Mouse (Mus musculus) layer of hippocampus, postnatal 36 days (tissue): ENCODE data around the gene Bend7. TPM values are rescaled to one million over a fixed set of nuclear protein-coding genes. Genes with fewer than 3 reads are reported as not detected.

ENCODE experiments used
- DNase-seq, 2 experiments: peaks; one replicate each; pipeline ENCODE4 v3.0.0; 2022
- total RNA-seq, 2 experiments: library from RNA; stranded (reverse); gene quantifications; 2 replicates each; pipeline ENCODE4 v1.2.3; 2021

Bend7 gene
- total RNA-seq, 2 experiments from 2014 or later, result 1.4 to 1.8 TPM

GRCm38 (mm10) chr2:4782809-4783641 is 65.4 kb downstream of the Bend7 start:
- DNase-seq, result no peak

- DNase-seq, result no peak
These were observed 66.4 kb downstream of the Bend7 start for GRCm38 (mm10) chr2:4784012-4784411.

- no peak for DNase-seq
These were observed 67.4 kb downstream of the Bend7 start for GRCm38 (mm10) chr2:4785016-4785415.

DNA sequence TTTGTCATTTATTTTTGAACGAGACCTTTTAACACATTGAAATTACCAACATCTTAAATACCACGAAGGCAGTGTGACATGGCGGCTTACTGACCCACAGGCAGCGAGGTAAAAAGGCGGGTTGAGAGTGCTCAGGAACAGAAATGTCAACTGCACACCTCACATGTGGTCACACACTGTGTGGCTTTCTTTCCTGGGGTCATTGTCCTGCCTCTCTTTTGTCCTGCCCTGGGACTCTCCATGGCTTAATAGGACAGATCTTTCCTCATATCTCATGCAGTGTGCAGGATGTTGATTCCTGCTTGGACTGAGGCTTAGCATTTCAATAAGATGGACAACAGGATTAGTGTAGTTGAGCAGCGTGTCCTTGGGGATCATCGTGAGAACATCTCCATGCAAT is 69.6 kb downstream of the Bend7 start:
- no peak for DNase-seq

GRCm38 (mm10) chr2:4791646-4792045 is 74.0 kb downstream of the Bend7 start:
- DNase-seq, result no peak

DNA sequence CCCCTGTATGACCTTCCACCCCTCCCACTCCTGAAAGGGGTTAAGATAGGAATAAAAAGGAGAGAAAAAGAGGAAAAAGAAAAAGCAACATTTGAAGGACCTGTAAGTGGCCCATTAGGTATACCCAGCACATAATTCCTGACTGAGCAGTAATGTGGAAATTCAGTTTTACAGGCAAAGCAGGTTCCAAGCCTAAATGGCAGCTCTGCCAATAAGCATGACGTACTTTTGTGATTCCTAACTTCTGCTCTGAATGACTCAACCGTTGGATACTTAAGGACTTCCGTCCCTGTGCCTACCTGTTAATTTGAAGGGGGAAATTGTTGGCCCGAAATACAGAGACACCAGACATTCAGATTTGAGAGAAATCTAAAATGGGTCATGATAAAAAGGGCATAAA is 74.9 kb downstream of the Bend7 start:
- no peak for DNase-seq

DNA sequence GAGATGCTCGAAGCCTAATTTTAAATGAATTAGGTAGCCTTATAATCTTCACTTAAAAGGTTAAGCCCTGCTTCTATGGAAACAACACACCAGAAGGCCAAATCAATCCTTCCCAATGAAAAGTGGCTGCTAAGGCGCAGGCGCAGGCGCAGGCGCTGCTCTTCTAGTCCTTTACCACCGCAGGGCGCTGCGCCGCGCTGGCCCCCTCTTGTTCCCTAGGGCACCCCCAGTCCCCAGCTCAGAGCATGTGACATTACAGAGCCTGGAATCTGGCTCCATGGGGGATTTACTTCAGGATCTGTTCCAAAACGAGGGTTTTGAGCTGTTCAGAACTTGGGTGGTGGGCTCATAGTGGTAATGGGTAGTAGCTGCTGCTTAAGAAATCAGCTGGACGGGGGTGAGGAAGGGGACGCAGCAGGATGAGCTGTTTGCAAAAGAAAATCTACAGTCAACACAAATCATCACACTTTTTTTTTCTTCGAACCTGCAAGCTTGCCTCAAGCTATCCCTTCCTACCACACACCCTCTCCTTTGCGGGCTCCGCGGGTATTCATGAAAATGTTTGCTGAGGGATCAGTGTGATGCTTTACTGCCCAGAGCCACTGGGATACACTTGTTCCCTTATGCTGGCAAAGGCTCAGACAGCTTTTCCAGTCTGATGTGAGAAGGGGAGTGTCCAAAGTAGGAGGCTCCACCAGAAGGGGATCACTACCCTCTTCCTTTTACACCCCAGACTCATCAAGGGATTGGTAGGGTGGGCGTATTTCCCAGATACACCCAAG is 85.0 kb downstream of the Bend7 start:
- no peak for DNase-seq

DNA sequence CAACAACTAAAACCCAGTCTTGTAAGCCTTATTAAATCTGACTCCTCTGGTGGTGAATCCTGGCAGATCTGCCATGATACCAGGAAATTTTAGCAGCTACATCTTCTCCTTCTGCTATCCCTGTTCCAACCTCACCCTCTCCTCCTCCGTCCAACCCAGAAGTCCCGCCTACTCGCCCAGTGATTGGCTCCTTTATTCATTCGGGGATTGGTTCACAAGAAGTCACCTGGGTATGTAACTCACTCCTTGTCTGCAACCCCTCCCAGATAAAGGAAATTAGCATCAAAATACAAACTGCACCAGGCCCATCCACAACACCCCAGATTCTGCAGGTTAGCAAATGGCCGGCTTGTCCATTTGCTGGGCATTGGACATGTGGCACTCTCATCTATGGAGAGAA is 98.7 kb downstream of the Bend7 start:
- DNase-seq, result no peak

GRCm38 (mm10) chr2:4817678-4818077 is 100.0 kb downstream of the Bend7 start:
- DNase-seq, result no peak

- DNase-seq, result no peak
These were observed 102.6 kb downstream of the Bend7 start for GRCm38 (mm10) chr2:4820230-4820629.

DNA sequence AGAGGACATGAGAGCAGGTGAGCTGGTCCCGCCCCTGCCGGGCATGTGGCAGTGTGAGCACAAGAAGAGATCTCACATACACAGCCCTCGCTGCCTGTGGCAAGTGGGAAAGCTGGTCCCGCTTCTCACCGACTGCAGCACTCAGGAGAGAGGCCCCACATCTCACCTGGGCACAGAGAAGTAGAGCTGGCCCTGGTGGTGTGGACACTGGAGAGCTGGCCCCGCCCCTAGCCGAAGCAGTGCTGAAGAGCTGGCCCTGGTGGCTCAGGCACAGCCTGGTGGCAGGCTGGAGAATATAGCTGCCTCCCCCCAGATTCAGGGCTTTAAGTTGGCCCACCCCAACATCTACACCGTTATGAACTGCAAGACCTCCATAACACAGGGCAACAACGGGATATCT is 106.4 kb downstream of the Bend7 start:
- DNase-seq, result no peak

- no peak for DNase-seq
These were observed 110.4 kb downstream of the Bend7 start for GRCm38 (mm10) chr2:4828032-4828431.

DNA sequence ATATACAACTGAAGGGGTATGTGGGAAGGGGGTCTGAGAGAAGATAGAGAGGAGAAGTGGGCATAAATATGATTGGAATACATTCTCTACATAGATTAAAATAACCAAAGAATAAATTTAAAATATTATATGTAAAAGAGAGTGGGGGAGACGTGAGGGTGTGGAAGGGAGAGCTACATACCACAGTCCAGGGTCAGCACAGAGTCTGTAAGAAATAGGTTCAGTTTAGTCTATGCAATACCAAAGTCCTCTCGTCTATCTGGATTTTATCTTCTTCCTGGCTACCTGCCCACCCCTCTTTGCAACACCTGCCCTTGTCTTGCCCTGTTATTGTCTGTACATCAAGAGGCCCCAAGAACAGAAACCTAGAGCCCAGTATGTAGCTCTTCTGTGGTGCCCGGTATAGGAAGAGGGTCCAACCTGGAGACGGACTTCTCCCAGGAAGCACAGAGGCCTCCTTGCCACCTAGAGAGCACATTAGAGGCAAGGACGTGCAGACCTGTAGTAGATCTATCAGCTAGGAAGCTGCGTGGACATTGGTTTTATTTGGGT is 110.9 kb downstream of the Bend7 start:
- no peak for DNase-seq

GRCm38 (mm10) chr2:4829007-4829406 is 111.4 kb downstream of the Bend7 start:
- no peak for DNase-seq

DNA sequence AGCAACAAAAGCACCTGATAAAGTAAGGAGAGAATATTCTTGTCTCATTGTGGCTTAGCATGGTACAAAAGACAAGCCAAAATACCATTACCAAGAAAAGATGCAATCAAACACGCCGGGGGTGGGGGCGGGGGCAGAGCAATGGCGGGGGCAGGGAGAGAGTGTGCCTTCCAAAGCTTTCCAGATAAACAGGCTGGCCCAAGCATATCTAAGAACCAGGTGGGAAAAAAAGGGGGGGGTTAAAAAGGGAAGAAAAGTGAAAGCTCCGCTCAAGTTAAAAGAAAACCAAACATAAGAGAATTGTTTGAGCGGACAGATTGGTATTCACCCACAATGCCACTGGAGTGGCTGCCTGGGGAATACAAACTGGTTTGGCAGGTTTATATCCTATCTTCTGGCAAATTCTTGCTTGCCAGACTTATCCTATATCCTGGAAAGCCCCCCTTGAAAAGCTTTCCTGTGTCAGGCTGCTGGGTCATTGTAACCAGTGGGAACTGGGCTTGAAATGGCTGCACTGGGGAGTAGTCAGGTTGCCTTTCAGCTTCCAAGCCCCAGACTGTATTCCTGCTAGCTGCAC is 111.9 kb downstream of the Bend7 start:
- no peak for DNase-seq

DNA sequence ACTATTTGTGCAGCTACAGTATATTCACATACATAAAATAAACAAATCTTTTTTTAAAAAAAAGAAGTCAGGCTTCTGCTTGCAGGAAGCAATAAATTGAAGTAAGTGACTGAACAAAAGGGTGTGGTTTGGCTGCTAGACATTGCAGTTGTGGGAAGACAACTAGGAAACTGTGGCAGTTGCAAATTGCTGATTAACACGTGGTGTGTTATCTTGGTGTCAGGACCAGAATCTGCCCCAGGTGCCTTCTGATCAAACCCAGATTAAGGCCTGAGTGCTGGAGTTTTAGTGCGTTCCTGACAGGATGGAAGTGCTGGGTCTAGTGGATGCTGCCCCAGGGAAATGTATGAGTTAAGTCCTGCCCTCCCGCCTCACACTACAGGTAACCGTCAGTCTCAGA is 113.9 kb downstream of the Bend7 start:
- DNase-seq, result no peak

GRCm38 (mm10) chr2:4832166-4832565 is 114.5 kb downstream of the Bend7 start:
- DNase-seq, result no peak

- DNase-seq, result no peak
These were observed 131.8 kb downstream of the Bend7 start for GRCm38 (mm10) chr2:4849449-4849848.

Other genes starting within 250 kb of the Bend7 start
- gene Prpf18, start 65.7 kb upstream of the Bend7 start, total RNA-seq, result 10 to 100 TPM; 51.0 to 52.5 TPM
- 10 to 100 TPM; 21.8 to 21.9 TPM for gene Sephs1, start 163.7 kb downstream of the Bend7 start, total RNA-seq
- gene Phyh, start 201.2 kb downstream of the Bend7 start, total RNA-seq, result 10 to 100 TPM; 78.2 to 85.7 TPM